Mouse (Mus musculus) left cerebral cortex, adult 2 months (tissue): ENCODE measurements at regions not wholly inside any gene's neighbourhood (a gene's known extent, or its start where the extent isn't known, plus 50 kb on each side); places are given as distances from the start of the nearest gene placed in this dataset.
A peak's percentile ranks its signal among the peaks of the same experiment; 100 is the strongest.

ENCODE experiments used
- DNase-seq, 2 experiments: peaks; one replicate each; pipeline ENCODE4 v3.0.0; 2021 to 2022; ENCODE audit warnings: low spot score in 2 of 2, mixed read lengths in 1 of 2; ENCODE audit errors: extremely low spot score in 1 of 2
- H3K27ac ChIP-seq: fragments of 200-600 bp; 2 replicates; pipeline ENCODE4 v1.8.1; 2022
- H3K4me3 ChIP-seq: fragments of 200-600 bp; 2 replicates; pipeline ENCODE4 v1.8.1; 2022
- CTCF ChIP-seq: fragments of 200-600 bp; IDR thresholded peaks from 2 replicates; pipeline ENCODE4 v1.8.1; 2022; ENCODE audit warnings: antibody characterized with exemption, mild to moderate bottlenecking, moderate library complexity
- intact Hi-C: fragments of 180-260 bp; cut with DNase I; formaldehyde crosslinking; loops from one replicate; pipeline ENCODE4 v1.15.1; 2025

GRCm38 (mm10) chr1:125307223-125307622 lies 128.3 kb downstream of the Actr3 start:
- DNase-seq = no peak
- intact Hi-C loops = no loop called here
- Histone ChIP-seq H3K27ac (no peak overlapping the region), H3K4me3 (no peak overlapping the region)
- TF ChIP-seq CTCF = no peak

GRCm38 (mm10) chr1:125298520-125299090 lies 136.9 kb downstream of the Actr3 start:
- no peak for DNase-seq
- Histone ChIP-seq H3K27ac (no peak overlapping the region), H3K4me3 (no peak overlapping the region)
- no peak for TF ChIP-seq CTCF
- intact Hi-C loops = no loop called here

GRCm38 (mm10) chr1:125295646-125296045 lies 139.9 kb downstream of the Actr3 start:
- Histone ChIP-seq H3K4me3 (no peak overlapping the region), H3K27ac (no peak overlapping the region)
- no peak for DNase-seq
- intact Hi-C loops = no loop called here
- no peak for TF ChIP-seq CTCF

GRCm38 (mm10) chr1:125290320-125291021 lies 145.1 kb downstream of the Actr3 start:
- peak overlapping the region; percentile 34; the same call in 1 of the 2 replicates for H3K27ac ChIP-seq
- intact Hi-C loops = loop anchor here (1.0 kb wide), 1 partner anchor 53 kb away; no protein-coding TSS in a partner anchor
- no peak for DNase-seq

GRCm38 (mm10) chr1:125286347-125286746 lies 149.2 kb downstream of the Actr3 start:
- intact Hi-C loops = no loop called here
- no peak for TF ChIP-seq CTCF
- Histone ChIP-seq H3K4me3 (no peak overlapping the region), H3K27ac (no peak overlapping the region)
- DNase-seq = no peak

More at GRCm38 (mm10) chr1:125290320-125291021, 145.1 kb downstream of the Actr3 start:
- no peak overlapping the region for H3K4me3 ChIP-seq
- TF ChIP-seq CTCF = no peak

- intact Hi-C loops = no loop called here
- TF ChIP-seq CTCF = no peak
- H3K4me3 ChIP-seq = no peak overlapping the region
Observed at GRCm38 (mm10) chr1:125284693-125285092, 150.8 kb downstream of the Actr3 start.

GRCm38 (mm10) chr1:125273752-125274151 lies 161.8 kb downstream of the Actr3 start:
- no peak overlapping the region for H3K27ac ChIP-seq
- no peak for DNase-seq
- intact Hi-C loops = no loop called here
- H3K4me3 ChIP-seq = no peak overlapping the region
- no peak for TF ChIP-seq CTCF

More at GRCm38 (mm10) chr1:125284693-125285092, 150.8 kb downstream of the Actr3 start:
- no peak for DNase-seq
- H3K27ac ChIP-seq = no peak overlapping the region

- no peak overlapping the region for H3K4me3 ChIP-seq
- intact Hi-C loops = no loop called here
- no peak overlapping the region for H3K27ac ChIP-seq
- no peak for DNase-seq
- TF ChIP-seq CTCF = no peak
Observed at GRCm38 (mm10) chr1:125263684-125264083, 171.8 kb downstream of the Actr3 start.

- no peak for DNase-seq
- intact Hi-C loops = no loop called here
- TF ChIP-seq CTCF = no peak
- H3K27ac ChIP-seq = no peak overlapping the region
- no peak overlapping the region for H3K4me3 ChIP-seq
Observed at GRCm38 (mm10) chr1:125263068-125263467, 172.5 kb downstream of the Actr3 start.

- Histone ChIP-seq H3K27ac (no peak overlapping the region), H3K4me3 (no peak overlapping the region)
- TF ChIP-seq CTCF = no peak
- intact Hi-C loops = no loop called here
- no peak for DNase-seq
Observed at GRCm38 (mm10) chr1:125242345-125242744, 193.2 kb downstream of the Actr3 start.

GRCm38 (mm10) chr1:125241717-125242116 lies 193.8 kb downstream of the Actr3 start:
- Histone ChIP-seq H3K27ac (no peak overlapping the region), H3K4me3 (no peak overlapping the region)
- DNase-seq = no peak
- no peak for TF ChIP-seq CTCF
- intact Hi-C loops = no loop called here

GRCm38 (mm10) chr1:125237595-125237988 lies 197.9 kb downstream of the Actr3 start:
- intact Hi-C loops = loop anchor here (1.0 to 5.0 kb wide), 2 partner anchors 53 to 520 kb away; no protein-coding TSS in a partner anchor
- TF ChIP-seq CTCF = no peak
- Histone ChIP-seq H3K27ac (peak overlapping the region; percentile 4; the same call in 1 of the 2 replicates), H3K4me3 (no peak overlapping the region)
- DNase-seq = no peak
